In genomic region chr13:40727731-40728625, GRCm38 (mm10) we compare ENCODE assay signal across 8 mouse cellular contexts. TPM values are rescaled to one million over a fixed set of nuclear protein-coding genes. Genes with fewer than 3 reads are reported as not detected.
DNase-seq lines count a peak whose midpoint lies in the region; ATAC-seq and TF ChIP-seq lines count a peak whose summit lies in the region.

No protein-coding gene starts in this region.

- TF ChIP-seq CTCF in E14TG2a.4 (conservative IDR thresholded peaks at IDR 0.05; ENCODE audit: low read length) = no peak
- no peak for TF ChIP-seq CTCF in forebrain, postnatal 0 days (IDR thresholded peaks at IDR 0.05; ENCODE audit: low read depth)

- H3K4me1 ChIP-seq in forebrain, embryonic 10.5 days = peaks cover 50% of the 10 kb centered on the region
- peaks cover 33% of the 10 kb centered on the region for H3K4me1 ChIP-seq in forebrain, embryonic 15.5 days
- peaks cover 57% of the 10 kb centered on the region for H3K4me1 ChIP-seq in E14TG2a.4 (replicated peaks; ENCODE audit: low read depth, low read length)
- peaks cover 3% of the 10 kb centered on the region; the same call in 1 of the 2 replicates for H3K4me1 ChIP-seq in forebrain, postnatal 0 days (ENCODE audit: insufficient read depth)
- H3K4me1 ChIP-seq in midbrain, embryonic 11.5 days (ENCODE audit: control insufficient read depth, insufficient read depth, low read length) = peaks cover 4% of the 10 kb centered on the region

- no peaks in the 10 kb centered on the region for H3K9me3 ChIP-seq in forebrain, embryonic 10.5 days
- H3K9me3 ChIP-seq in forebrain, embryonic 15.5 days = no peaks in the 10 kb centered on the region
- peaks cover 3% of the 10 kb centered on the region for H3K9me3 ChIP-seq in E14TG2a.4 (ENCODE audit: low read length)
- no peaks in the 10 kb centered on the region for H3K9me3 ChIP-seq in forebrain, postnatal 0 days (ENCODE audit: low read length)
- H3K9me3 ChIP-seq in midbrain, embryonic 11.5 days (ENCODE audit: control insufficient read depth, low read length) = no peaks in the 10 kb centered on the region

- peak overlapping the region; percentile 92 for H3K27ac ChIP-seq in forebrain, embryonic 10.5 days
- no peak overlapping the region for H3K27ac ChIP-seq in forebrain, embryonic 15.5 days (replicated peaks)
- no peak overlapping the region for H3K27ac ChIP-seq in forebrain, postnatal 0 days (ENCODE audit: low read depth, low read length)
- peak overlapping the region; percentile 20; the same call in 1 of the 2 replicates for H3K27ac ChIP-seq in midbrain, embryonic 11.5 days (ENCODE audit: low read depth, low read length)

- no peak overlapping the region for H3K4me2 ChIP-seq in forebrain, embryonic 15.5 days (replicated peaks)
- 0 out of 2 replicates have a peak overlapping the region, but pooled peaks have one; percentile 1 for H3K4me2 ChIP-seq in forebrain, postnatal 0 days (ENCODE audit: low read depth)
- no peak overlapping the region; the same call in 1 of the 2 replicates for H3K4me2 ChIP-seq in midbrain, embryonic 11.5 days

- peak; percentile 61 for DNase-seq in forebrain, embryonic 10.5 days (ENCODE audit: extremely low spot score, low spot score)
- DNase-seq in forebrain, postnatal 0 days = peak; percentile 50
- DNase-seq in midbrain, embryonic 11.5 days (ENCODE audit: low spot score, missing footprints) = no peak
- DNase-seq in spleen, postnatal 14 days (ENCODE audit: low spot score in 2 of 2) = no peak
- no peak for DNase-seq in right cerebral cortex, adult 18-20 months
- no peak for DNase-seq in layer of hippocampus, postnatal 14 days (ENCODE audit: low spot score in 2 of 2)

- peak overlapping the region; percentile 63 for H3K4me3 ChIP-seq in forebrain, embryonic 10.5 days
- no peak overlapping the region for H3K4me3 ChIP-seq in forebrain, embryonic 15.5 days
- H3K4me3 ChIP-seq in E14TG2a.4 (replicated peaks; ENCODE audit: low read length) = peak overlapping the region; percentile 55
- no peak overlapping the region for H3K4me3 ChIP-seq in forebrain, postnatal 0 days (ENCODE audit: low read depth, low read length)
- peak overlapping the region; percentile 20 for H3K4me3 ChIP-seq in midbrain, embryonic 11.5 days (ENCODE audit: low read depth, low read length)

- H3K9ac ChIP-seq in forebrain, embryonic 15.5 days (replicated peaks) = no peak overlapping the region
- H3K9ac ChIP-seq in forebrain, postnatal 0 days = no peak overlapping the region
- peak overlapping the region; percentile 33; the same call in 1 of the 2 replicates for H3K9ac ChIP-seq in midbrain, embryonic 11.5 days (ENCODE audit: low read length)

- WGBS in forebrain, embryonic 10.5 days = 1% methylated on average over 42 of the region's 42 CpGs
- WGBS in forebrain, embryonic 15.5 days = 2% methylated on average over 42 of the region's 42 CpGs
- WGBS in forebrain, postnatal 0 days = 2% methylated on average over 42 of the region's 42 CpGs
- 1% methylated on average over 42 of the region's 42 CpGs for WGBS in midbrain, embryonic 11.5 days

- ATAC-seq in forebrain, embryonic 15.5 days (replicated peaks) = no peak
- ATAC-seq in forebrain, postnatal 0 days = no peak
- ATAC-seq in midbrain, embryonic 11.5 days (ENCODE audit: low FRiP score) = 0 out of 2 replicates have a peak, but pooled peaks have one; percentile 3

- peaks cover 98% of the 10 kb centered on the region for H3K27me3 ChIP-seq in forebrain, embryonic 10.5 days (ENCODE audit: poor library complexity, severe bottlenecking)
- peaks cover 70% of the 10 kb centered on the region for H3K27me3 ChIP-seq in forebrain, embryonic 15.5 days
- H3K27me3 ChIP-seq in E14TG2a.4 (ENCODE audit: insufficient read depth, low read length) = peaks cover 87% of the 10 kb centered on the region
- H3K27me3 ChIP-seq in forebrain, postnatal 0 days (ENCODE audit: insufficient read depth, low read length) = peaks cover 59% of the 10 kb centered on the region
- H3K27me3 ChIP-seq in midbrain, embryonic 11.5 days (ENCODE audit: control insufficient read depth, insufficient read depth, low read length) = peaks cover 81% of the 10 kb centered on the region

- H3K36me3 ChIP-seq in forebrain, embryonic 10.5 days (replicated peaks) = no peaks in the 10 kb centered on the region
- H3K36me3 ChIP-seq in forebrain, embryonic 15.5 days = no peaks in the 10 kb centered on the region
- H3K36me3 ChIP-seq in E14TG2a.4 (ENCODE audit: insufficient read depth, low read length) = no peaks in the 10 kb centered on the region
- no peaks in the 10 kb centered on the region for H3K36me3 ChIP-seq in forebrain, postnatal 0 days (ENCODE audit: insufficient read depth)
- no peaks in the 10 kb centered on the region for H3K36me3 ChIP-seq in midbrain, embryonic 11.5 days (ENCODE audit: control insufficient read depth, insufficient read depth, low read length)

RNA-seq across cellular contexts. Expression of gene Tfap2a, which starts 10.2 kb away (rescaled TPM):
- 5.1 and 5.3 TPM in 2 replicates for polyA plus RNA-seq in forebrain, embryonic 10.5 days (2016; fragmentation: Nextera tagmentation; extraction: Ambion mirVana)
- 0.32 and 0.33 TPM in 2 replicates for polyA plus RNA-seq in forebrain, embryonic 15.5 days (2015; fragmentation: Nextera tagmentation; extraction: Ambion mirVana)
- total RNA-seq in forebrain, postnatal 0 days (2014; rRNA removed) = 0.38 TPM in 1 of 2 replicates, not detected in the other
- 0.18 and 0.28 TPM in 2 replicates for polyA plus RNA-seq in forebrain, postnatal 0 days (2015; fragmentation: Nextera tagmentation; extraction: Ambion mirVana)
- polyA plus RNA-seq in midbrain, embryonic 11.5 days (2014; fragmentation: Nextera tagmentation; extraction: Ambion mirVana) = 3.0 and 4.7 TPM in 2 replicates
- total RNA-seq in layer of hippocampus, postnatal 14 days (2021) = under 1 TPM; 0.41 to 0.52 TPM

Comparison
In these comparisons a context has a peak if more than half of its experiments do, and no peak if none do; other contexts are left out.
1. H3K27ac ChIP-seq: peak in forebrain, embryonic 10.5 days (single experiment) and midbrain, embryonic 11.5 days (single experiment); none in forebrain, embryonic 15.5 days (single experiment) and forebrain, postnatal 0 days (single experiment).
2. H3K4me3 ChIP-seq: peak in forebrain, embryonic 10.5 days (single experiment), E14TG2a.4 (single experiment) and midbrain, embryonic 11.5 days (single experiment); none in forebrain, embryonic 15.5 days (single experiment) and forebrain, postnatal 0 days (single experiment).
3. DNase-seq: peak in forebrain, embryonic 10.5 days (single experiment) and forebrain, postnatal 0 days (single experiment); none in midbrain, embryonic 11.5 days (single experiment), spleen, postnatal 14 days (0 of 2), right cerebral cortex, adult 18-20 months (single experiment) and layer of hippocampus, postnatal 14 days (0 of 2).